Mouse (Mus musculus) hematopoietic stem cell, adult 5-6 weeks (primary cell): ENCODE measurements around the gene Sorcs2. TPM values are rescaled to one million over a fixed set of nuclear protein-coding genes. Genes with fewer than 3 reads are reported as not detected.

ENCODE experiments used
- ATAC-seq, 2 experiments: fragments of 125-278 bp in 1 of 2; replicated peaks in 1 of 2; 2 replicates each; pipeline ENCODE4 v1.8.0; 2016 to 2017; ENCODE audit warnings: inconsistent platforms in 2 of 2, mild to moderate bottlenecking in 2 of 2, moderate number of reproducible peaks in 2 of 2, low read depth in 1 of 2, moderate TSS enrichment in 1 of 2; ENCODE audit not compliant: low FRiP score in 2 of 2, poor library complexity in 2 of 2, severe bottlenecking in 2 of 2, insufficient read depth in 1 of 2, low TSS enrichment in 1 of 2
- total RNA-seq: library from RNA; stranded (forward); fragments of 172-1452, 232-1000 nt; gene quantifications from 2 replicates; pipeline ENCODE4 v1.2.3, GENCODE M21; 2017

Sorcs2 gene
- total RNA-seq, 1 experiment from 2014 or later: 0.30 TPM

GRCm38 (mm10) chr5:36041756-36042155, 356.2 kb downstream of the Sorcs2 start:
- ATAC-seq: no peak

GRCm38 (mm10) chr5:36041236-36041562, 356.7 kb downstream of the Sorcs2 start:
- no peak for ATAC-seq

- peak; percentile 45 to 66; a peak in 2 of 4 replicates for ATAC-seq
Observed at GRCm38 (mm10) chr5:36040398-36041235, 357.3 kb downstream of the Sorcs2 start.

DNA sequence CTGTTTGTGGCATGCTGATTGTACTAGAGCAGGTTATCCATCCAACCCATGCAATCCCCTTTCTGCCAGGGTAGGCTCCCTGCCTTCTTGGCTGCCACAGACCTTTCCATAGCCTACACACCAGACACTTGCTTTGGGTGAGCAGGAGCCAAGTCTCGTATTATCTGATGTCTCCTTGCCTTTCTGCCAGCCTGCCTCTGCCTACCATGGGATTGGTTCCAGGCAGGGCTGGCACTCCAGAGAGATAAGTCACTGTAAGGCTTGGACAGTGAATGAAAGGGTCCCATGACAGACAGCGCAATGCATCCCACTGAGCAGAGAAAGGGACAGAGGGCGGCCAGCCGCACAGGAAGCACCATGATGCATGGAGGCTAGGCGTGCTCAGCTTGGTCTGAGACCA, 358.3 kb downstream of the Sorcs2 start:
- ATAC-seq: no peak

DNA sequence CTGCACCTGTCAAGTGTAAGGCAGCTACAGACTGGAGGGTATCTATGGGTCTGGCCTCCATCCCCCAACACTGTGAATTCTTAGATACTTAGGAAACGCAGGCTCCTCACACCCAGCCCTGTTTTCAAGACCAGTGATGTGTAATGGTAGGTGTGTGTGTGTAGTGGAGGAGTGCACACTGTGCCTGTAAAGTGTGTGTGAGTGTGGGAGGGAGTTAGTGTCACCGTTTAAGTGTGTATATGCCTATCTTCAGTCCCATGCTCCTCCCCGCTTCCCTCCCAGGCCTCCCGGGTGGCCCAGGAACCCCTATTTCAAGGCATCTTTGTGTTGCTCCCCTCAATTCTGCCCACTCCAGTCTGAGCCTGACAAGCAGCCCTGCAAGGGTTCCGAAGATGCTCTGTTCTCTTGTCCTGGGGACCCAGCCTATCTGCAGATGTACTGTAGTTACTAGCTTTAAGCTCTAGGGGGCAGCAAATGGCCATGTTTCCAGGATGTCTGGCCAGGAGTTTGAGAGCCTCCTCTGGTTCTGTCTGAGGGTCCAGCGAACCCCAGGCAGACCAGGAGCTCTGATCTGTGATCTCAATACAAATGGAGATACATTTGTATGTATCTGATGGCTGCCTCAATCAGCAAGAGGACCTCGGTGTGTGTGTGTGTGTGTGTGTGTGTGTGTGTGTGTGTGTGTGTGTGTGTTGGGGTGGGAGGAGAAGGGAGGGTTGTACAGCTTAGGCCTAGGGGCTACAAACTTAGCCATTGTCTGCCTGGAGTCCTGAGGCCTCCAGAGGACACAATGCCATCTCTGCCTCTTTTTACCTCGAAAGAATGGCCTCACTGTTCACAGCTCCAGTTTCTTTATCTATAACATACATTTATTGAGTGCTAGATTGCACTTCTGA, 364.2 kb downstream of the Sorcs2 start:
- peak; percentile 66 to 67 for ATAC-seq

DNA sequence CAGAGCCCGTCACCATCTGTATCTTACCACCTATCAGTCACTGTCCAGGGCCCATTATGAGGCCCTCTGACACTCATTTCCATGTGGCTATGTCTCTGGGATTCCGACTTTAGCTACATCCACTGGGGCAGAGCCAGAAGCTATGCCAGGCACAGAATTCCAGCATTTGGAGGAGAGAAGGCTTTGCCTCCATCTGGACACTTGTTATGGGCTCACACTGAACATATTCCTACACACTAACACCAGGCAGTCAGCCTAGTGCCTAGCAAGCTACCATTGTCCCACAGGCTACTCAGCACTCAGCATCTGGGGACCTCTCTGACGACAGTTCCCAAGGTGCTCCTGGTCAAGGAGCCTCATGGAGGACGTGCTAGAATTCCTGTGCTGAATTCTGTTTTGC, 372.9 kb downstream of the Sorcs2 start:
- ATAC-seq: no peak

GRCm38 (mm10) chr5:36024003-36024685, 373.8 kb downstream of the Sorcs2 start:
- peak; percentile 63 to 72 for ATAC-seq

- no peak for ATAC-seq
Observed at GRCm38 (mm10) chr5:36022361-36022760, 375.6 kb downstream of the Sorcs2 start.

DNA sequence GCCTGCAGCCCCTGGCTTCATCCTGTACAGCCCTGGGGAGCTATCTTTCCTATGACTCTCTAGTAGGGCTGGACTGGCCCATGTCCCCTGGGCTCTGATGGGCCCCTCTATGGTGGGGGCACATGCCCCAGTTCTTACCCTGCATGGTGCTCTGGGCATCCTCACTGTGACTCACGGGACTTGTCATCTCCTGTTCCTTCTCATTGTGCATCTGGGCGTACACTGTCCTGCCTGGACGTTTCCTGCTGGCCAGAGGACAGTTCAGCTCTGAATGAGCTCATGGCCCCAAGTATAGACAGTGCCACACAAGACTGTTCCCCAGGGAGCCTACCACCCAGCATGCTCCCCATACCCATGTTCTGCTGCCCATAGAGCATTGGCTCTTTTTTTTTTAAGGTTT, 376.8 kb downstream of the Sorcs2 start:
- ATAC-seq: no peak

GRCm38 (mm10) chr5:36018366-36018765, 379.6 kb downstream of the Sorcs2 start:
- ATAC-seq: no peak

- ATAC-seq: no peak
Observed at GRCm38 (mm10) chr5:36009405-36009804, 388.5 kb downstream of the Sorcs2 start.

DNA sequence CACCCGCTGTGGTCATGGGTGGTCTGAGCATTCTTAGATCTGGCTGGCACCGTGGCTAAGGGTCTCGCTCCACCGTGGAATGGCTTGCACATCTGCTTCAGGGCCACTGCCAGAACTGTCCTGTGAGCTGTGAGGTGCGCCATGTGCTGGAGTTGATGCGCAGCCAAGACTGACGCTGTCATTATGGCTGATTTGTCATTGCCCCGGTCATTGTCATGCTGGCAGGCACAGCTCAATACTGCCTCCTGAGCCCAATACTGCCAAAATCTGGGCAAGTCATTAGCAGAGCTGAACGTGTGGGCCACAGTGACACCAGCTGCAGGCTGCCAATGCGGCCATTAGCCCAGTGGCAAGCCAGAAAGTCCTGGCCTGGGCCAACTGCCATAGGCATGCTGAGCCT, 390.3 kb downstream of the Sorcs2 start:
- no peak for ATAC-seq

DNA sequence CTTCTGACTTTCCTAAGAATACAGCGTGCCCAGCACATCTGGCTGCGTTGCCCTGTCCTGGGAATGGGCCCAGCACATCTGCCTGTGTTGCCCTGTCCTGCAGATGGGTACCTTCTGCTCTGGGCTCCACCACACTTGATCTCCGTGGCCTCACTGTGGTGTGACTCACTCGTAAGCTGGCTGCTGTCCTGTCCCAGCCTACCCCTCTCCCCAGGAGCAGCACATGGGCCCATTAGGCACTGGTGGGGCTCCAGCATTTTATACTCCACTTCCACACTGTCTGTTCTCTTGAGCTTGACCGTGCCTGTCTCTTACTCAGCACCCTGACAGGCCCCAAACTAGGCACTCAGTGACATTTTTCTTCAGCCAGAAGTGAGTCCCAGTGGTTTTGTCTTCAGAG, 391.4 kb downstream of the Sorcs2 start:
- ATAC-seq: no peak

- no peak for ATAC-seq
Observed at GRCm38 (mm10) chr5:36006106-36006505, 391.8 kb downstream of the Sorcs2 start.

DNA sequence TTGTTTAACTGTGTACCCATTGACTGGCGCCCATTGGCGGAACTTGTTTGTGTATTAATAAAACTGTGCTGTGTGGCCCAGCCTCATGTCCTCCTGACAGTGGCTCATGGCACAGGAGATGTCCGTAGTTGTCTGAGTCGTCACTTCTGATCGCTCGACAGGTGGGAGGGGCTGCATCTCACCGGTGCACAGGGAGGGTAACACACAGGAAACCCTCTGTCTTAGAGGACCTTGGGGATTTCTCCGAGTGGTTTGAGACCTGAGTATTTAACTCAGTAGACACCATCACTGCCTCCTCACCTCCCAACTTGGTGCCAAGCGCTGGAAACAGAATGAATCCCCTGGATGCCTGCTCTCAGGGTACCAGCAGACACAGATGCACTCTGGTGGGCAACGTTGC, 394.1 kb downstream of the Sorcs2 start:
- no peak for ATAC-seq

GRCm38 (mm10) chr5:35989986-35990735, 407.8 kb downstream of the Sorcs2 start:
- ATAC-seq: no peak

GRCm38 (mm10) chr5:35989506-35989905, 408.4 kb downstream of the Sorcs2 start:
- ATAC-seq: no peak
